Mouse (Mus musculus) kidney, postnatal 0 days (tissue): ENCODE data around the gene Prkaca. TPM values are rescaled to one million over a fixed set of nuclear protein-coding genes. Genes with fewer than 3 reads are reported as not detected.
A peak's percentile ranks its signal among the peaks of the same experiment; 100 is the strongest.

Experiments
- ATAC-seq: fragments of 200-750 bp; cut with Nextera tagmentation; replicated peaks from 2 replicates; pipeline ENCODE4 v1.8.0; 2017; ENCODE audit warnings: low read depth, moderate number of reproducible peaks, moderate TSS enrichment, moderate library complexity; ENCODE audit not compliant: low FRiP score
- DNase-seq: peaks from one replicate; pipeline ENCODE4 v3.0.0-alpha.2; 2016; ENCODE audit warnings: low spot score
- H3K27ac ChIP-seq: fragments of 300-500 bp; sonication (generic); 2 replicates; pipeline ENCODE4 v1.5.1; 2014; ENCODE audit warnings: mild to moderate bottlenecking
- H3K27me3 ChIP-seq: fragments of 300-500 bp; sonication (generic); 2 replicates; pipeline ENCODE4 v1.6.1; 2014; ENCODE audit warnings: low read length, mixed read lengths; ENCODE audit not compliant: insufficient read depth
- H3K36me3 ChIP-seq: fragments of 300-500 bp; sonication (generic); 2 replicates; pipeline ENCODE4 v1.6.1; 2014; ENCODE audit warnings: low read length, mixed read lengths; ENCODE audit not compliant: insufficient read depth
- H3K4me1 ChIP-seq: fragments of 300-500 bp; sonication (generic); replicated peaks from 2 replicates; pipeline ENCODE4 v1.6.1; 2014; ENCODE audit warnings: antibody characterized with exemption, low read length, mixed read lengths; ENCODE audit not compliant: insufficient read depth
- H3K4me2 ChIP-seq: fragments of 300-500 bp; sonication (generic); 2 replicates; pipeline ENCODE4 v1.6.1; 2014; ENCODE audit warnings: mild to moderate bottlenecking, low read length, moderate library complexity, mixed read lengths
- H3K4me3 ChIP-seq: fragments of 300-500 bp; sonication (generic); replicated peaks from 2 replicates; pipeline ENCODE4 v1.5.1; 2014; ENCODE audit warnings: low read depth, low read length
- H3K9ac ChIP-seq: fragments of 300-500 bp; sonication (generic); 2 replicates; pipeline ENCODE4 v1.6.1; 2014; ENCODE audit warnings: low read depth, low read length
- H3K9me3 ChIP-seq: fragments of 300-500 bp; sonication (generic); replicated peaks from 2 replicates; pipeline ENCODE4 v1.6.1; 2016; ENCODE audit warnings: low read length, inconsistent platforms, mixed read lengths
- CTCF ChIP-seq: IDR thresholded peaks from 2 replicates; pipeline ENCODE4 v1.5.1; 2016; ENCODE audit warnings: antibody characterized with exemption, low read depth, mild to moderate bottlenecking, moderate library complexity
- WGBS: fragments of 180-500 bp; shearing (Covaris S2); extraction: QIAGEN DNeasy Blood & Tissue Kit; methylation state at CpG from one replicate; pipeline ENCODE4 v1.1.7; 2014; 5-methylcytosine and 5-hydroxymethylcytosine counted together
- polyA plus RNA-seq: library from polyadenylated mRNA; unstranded; fragments of >200 nt; fragmentation: Nextera tagmentation; extraction: Ambion mirVana; gene quantifications from 2 replicates; pipeline ENCODE4 v1.2.1, GENCODE M21; 2015

The Prkaca gene
- polyA plus RNA-seq, 1 experiment from 2014 or later = 104 TPM

DNA sequence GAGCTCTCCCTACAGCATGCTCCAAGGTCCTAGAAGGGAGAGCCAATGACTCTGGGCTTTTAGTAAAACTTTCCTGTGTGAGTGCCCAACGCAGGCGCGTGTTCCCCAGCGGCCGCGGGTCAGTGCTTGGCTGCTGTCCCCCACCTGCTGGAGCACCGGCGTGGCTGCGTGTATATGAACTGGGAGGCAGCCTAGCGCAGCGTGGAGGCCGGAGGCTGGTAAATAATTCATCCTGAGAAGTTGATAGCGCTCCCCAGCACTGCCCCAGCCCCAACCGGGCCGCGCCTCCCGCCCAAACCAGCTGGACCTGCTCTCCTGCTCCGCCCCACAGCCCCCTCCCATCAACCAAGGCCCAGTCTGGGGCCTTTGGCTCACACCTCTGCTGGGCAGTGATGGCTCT is 48.3 kb downstream of the Prkaca start, which contains the start of gene Palm3:
TSS of gene Palm3 (plus strand) at position 376 of the 400 bp plus-strand sequence.
- Histone ChIP-seq H3K27me3 (no peaks in the 10 kb centered on the region), H3K27ac (peak within 1 kb of the TSS; percentile 90), H3K4me2 (peak within 1 kb of the TSS; percentile 53), H3K9me3 (no peaks in the 10 kb centered on the region), H3K4me1 (peaks cover 29% of the 10 kb centered on the region), H3K36me3 (no peaks in the 10 kb centered on the region), H3K9ac (peak within 1 kb of the TSS; percentile 59), H3K4me3 (peak within 1 kb of the TSS; percentile 24)
- WGBS = 4% methylated on average over 18 of the region's 18 CpGs
- DNase-seq (peak; percentile 71), ATAC-seq (peak; percentile 89)
- peak; percentile 43 for TF ChIP-seq CTCF

DNA sequence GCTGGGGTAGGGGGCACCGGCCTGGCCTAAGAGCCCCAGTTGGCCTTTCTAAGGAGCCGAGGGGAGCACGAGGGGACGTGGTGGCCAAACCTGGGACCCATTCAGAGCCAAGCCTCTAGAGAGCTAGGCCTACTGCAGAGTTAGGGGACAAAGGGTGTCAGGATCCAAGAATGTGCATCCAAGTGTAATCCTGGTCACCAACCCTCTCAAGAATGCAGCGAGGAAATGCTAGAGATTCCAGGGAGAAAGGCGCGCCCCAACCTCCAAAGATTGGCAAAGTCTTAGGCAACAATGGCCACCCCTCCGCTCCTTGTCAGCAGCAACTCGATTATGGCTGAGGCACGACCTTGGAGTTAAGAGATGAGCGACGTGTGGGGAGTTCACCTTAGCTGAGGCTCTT is 48.8 kb downstream of the Prkaca start:
- TF ChIP-seq CTCF = no peak
- DNase-seq (no peak), ATAC-seq (peak; percentile 4; the same call in 1 of the 2 replicates)
- Histone ChIP-seq H3K9me3 (no peaks in the 10 kb centered on the region), H3K4me3 (peak overlapping the region; percentile 24), H3K4me2 (peak overlapping the region; percentile 53), H3K27ac (peak overlapping the region; percentile 90), H3K9ac (peak overlapping the region; percentile 59), H3K4me1 (peaks cover 29% of the 10 kb centered on the region), H3K36me3 (no peaks in the 10 kb centered on the region), H3K27me3 (no peaks in the 10 kb centered on the region)
- 35% methylated on average over 12 of the region's 12 CpGs for WGBS

DNA sequence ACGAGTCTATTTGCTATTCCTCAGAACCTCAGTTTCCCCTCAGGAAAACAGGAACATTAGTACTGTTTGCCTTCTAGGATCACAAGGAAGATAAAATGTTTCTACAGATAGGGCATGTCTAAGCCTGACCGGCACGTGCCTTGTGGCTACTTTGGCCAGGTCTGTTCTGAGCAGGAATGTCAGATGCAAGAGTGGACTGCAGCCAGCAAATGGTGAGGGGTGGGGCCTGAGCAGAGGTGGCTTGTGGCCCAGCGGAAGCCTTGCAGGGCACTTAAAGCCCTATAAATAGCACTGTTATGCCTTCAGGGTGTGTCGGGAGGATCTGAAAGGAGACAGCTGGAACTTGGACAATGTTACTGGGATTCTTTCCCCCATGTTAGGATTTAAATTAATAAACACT is 50.3 kb downstream of the Prkaca start:
- ATAC-seq (peak; percentile 50; the same call in 1 of the 2 replicates), DNase-seq (peak; percentile 53)
- peaks cover 29% of the 10 kb centered on the region for H3K4me1 ChIP-seq
- H3K27me3 ChIP-seq = no peaks in the 10 kb centered on the region
- 0 out of 2 replicates have a peak, but pooled peaks have one; percentile 3 for TF ChIP-seq CTCF
- no peaks in the 10 kb centered on the region for H3K36me3 ChIP-seq
- no peak overlapping the region for H3K4me3 ChIP-seq
- H3K9ac ChIP-seq = no peak overlapping the region
- peak overlapping the region; percentile 42 for H3K27ac ChIP-seq
- peak overlapping the region; percentile 53; the same call in 1 of the 2 replicates for H3K4me2 ChIP-seq
- no peaks in the 10 kb centered on the region for H3K9me3 ChIP-seq
- WGBS = 7% methylated on average over 5 of the region's 5 CpGs

DNA sequence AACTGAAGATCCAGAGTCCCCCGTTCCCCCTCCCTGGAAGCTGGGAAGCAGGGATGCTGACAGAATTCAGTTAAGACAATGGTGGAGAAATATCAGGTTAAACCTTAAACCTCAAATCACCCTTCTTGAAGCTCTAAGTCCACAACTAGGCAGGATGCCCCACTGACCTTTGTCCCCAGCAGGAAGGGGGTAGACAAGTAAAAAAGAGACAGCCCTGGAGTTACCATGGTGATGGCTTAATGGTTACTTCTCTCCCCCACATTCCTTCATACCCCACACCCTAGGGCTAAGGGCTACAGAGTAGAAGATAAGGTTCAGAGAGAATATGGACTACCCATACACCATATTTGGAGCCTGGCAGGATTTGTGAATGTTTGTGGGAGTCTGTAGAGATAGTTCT is 50.8 kb downstream of the Prkaca start:
- Histone ChIP-seq H3K4me2 (peak overlapping the region; percentile 53; the same call in 1 of the 2 replicates), H3K9ac (no peak overlapping the region), H3K36me3 (no peaks in the 10 kb centered on the region), H3K9me3 (no peaks in the 10 kb centered on the region), H3K4me3 (no peak overlapping the region), H3K4me1 (peaks cover 29% of the 10 kb centered on the region), H3K27me3 (no peaks in the 10 kb centered on the region), H3K27ac (0 out of 2 replicates have a peak overlapping the region, but pooled peaks have one; percentile 42)
- WGBS = 37% methylated on average over 1 of the region's 1 CpGs
- no peak for TF ChIP-seq CTCF
- DNase-seq (no peak), ATAC-seq (peak; percentile 43)

DNA sequence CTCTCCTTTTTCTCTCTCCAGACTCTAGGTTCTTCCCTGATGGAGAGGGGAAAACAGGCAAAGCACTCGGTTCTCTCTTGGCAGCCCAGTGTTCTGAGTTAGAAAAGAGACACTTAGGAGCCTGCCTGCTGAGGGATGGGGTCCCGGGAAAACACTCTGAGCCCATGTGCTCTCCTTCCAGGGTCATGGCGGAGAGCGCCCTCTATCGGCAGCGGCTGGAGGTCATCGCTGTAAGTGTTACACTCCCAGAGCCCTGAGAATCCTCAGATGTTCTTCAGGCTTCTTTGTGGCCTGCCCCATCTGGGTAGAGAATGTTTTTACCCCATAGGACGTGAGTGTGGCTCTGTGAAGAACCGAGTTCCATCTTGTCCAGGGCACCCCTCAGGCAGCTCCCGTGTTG is 51.4 kb downstream of the Prkaca start:
- Histone ChIP-seq H3K36me3 (no peaks in the 10 kb centered on the region), H3K4me1 (peaks cover 29% of the 10 kb centered on the region), H3K9ac (no peak overlapping the region), H3K9me3 (no peaks in the 10 kb centered on the region), H3K27me3 (no peaks in the 10 kb centered on the region), H3K4me2 (peak overlapping the region; percentile 53; the same call in 1 of the 2 replicates), H3K4me3 (no peak overlapping the region), H3K27ac (peak overlapping the region; percentile 36; the same call in 1 of the 2 replicates)
- TF ChIP-seq CTCF = peak; percentile 83
- DNase-seq (peak; percentile 57), ATAC-seq (no peak)
- WGBS = 18% methylated on average over 10 of the region's 10 CpGs

DNA sequence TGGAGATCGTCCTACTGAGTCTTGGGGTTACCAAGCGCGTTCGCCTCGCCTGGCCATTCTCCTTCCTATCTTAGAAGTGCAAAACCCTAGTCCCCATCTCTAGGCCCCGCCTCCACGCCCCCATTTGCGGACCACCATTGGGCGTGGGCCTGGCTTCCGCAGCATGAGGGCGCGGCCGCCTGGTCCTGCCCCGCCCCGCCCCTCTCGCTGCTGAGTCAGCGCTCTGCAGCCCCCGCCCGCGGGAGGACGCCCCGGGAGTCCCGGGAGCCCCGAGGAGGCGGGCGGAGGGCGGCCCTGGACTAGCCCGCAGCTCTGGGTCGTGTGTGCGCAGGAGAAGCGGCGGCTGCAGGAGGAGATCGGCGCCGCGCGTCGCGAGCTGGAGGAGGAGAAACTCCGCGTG is 53.1 kb downstream of the Prkaca start:
- Histone ChIP-seq H3K27me3 (no peaks in the 10 kb centered on the region), H3K4me2 (peak overlapping the region; percentile 74), H3K27ac (no peak overlapping the region), H3K36me3 (0 out of 2 replicates have a peak, but pooled peaks cover 3% of the 10 kb centered on the region), H3K4me1 (peaks cover 29% of the 10 kb centered on the region), H3K9ac (peak overlapping the region; percentile 42; the same call in 1 of the 2 replicates), H3K9me3 (no peaks in the 10 kb centered on the region), H3K4me3 (peak overlapping the region; percentile 37)
- 0 out of 2 replicates have a peak, but pooled peaks have one; percentile 6 for ATAC-seq
- no peak for TF ChIP-seq CTCF
- DNase-seq = peak; percentile 83
- 2% methylated on average over 41 of the region's 41 CpGs for WGBS
